Mouse (Mus musculus): ENCODE results near the gene 2300002M23Rik. TPM values are rescaled to one million over a fixed set of nuclear protein-coding genes. Genes with fewer than 3 reads are reported as not detected.

2300002M23Rik gene
- polyA plus RNA-seq, 1 experiment from 2014 or later = not detected

- DNase-seq = no peak
- WGBS (ENCODE audit: insufficient replicate concordance) = 50% methylated on average over 6 of the region's 6 CpGs
- H3K4me3 ChIP-seq (replicated peaks) = no peak overlapping the region
- no peak overlapping the region for H3K4me2 ChIP-seq
- H3K4me1 ChIP-seq (replicated peaks) = no peaks in the 10 kb centered on the region
- no peaks in the 10 kb centered on the region for H3K9me3 ChIP-seq (replicated peaks)
- H3K36me3 ChIP-seq = no peaks in the 10 kb centered on the region
- no peak for ATAC-seq (ENCODE audit: low read depth)
- no peaks in the 10 kb centered on the region for H3K27me3 ChIP-seq
- H3K9ac ChIP-seq = no peak overlapping the region
- H3K27ac ChIP-seq = no peak overlapping the region
Measured at GRCm38 (mm10) chr17:35544001-35544400, 23.2 kb upstream of the 2300002M23Rik start.

DNA sequence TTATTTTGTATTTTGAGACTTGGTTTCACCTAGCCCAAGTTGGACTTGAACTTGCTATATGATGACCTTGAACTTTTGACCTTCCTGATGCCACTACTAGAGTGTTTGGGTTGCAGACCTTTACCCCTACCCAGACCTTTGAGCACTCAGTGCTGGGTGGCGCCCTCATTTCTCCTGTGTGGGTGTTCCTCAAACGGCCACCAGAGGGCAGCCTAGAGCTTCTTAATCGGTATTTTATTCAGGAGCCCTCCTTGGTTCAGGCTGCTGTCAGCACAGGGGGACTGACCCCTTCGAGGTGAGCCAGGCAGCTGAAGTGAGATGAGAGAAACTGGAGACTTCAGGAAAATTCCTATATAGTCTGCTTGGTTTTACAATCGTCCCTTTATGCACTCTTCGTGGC lies 22.6 kb upstream of the 2300002M23Rik start:
- H3K4me2 ChIP-seq = no peak overlapping the region
- 37% methylated on average over 6 of the region's 6 CpGs for WGBS (ENCODE audit: insufficient replicate concordance)
- ATAC-seq (ENCODE audit: low read depth) = no peak

GRCm38 (mm10) chr17:35547465-35547864 lies 19.8 kb upstream of the 2300002M23Rik start:
- Histone ChIP-seq H3K27ac (no peak overlapping the region), H3K4me3 (replicated peaks) (no peak overlapping the region), H3K9ac (no peak overlapping the region), H3K4me2 (no peak overlapping the region), H3K9me3 (replicated peaks) (no peaks in the 10 kb centered on the region), H3K27me3 (no peaks in the 10 kb centered on the region), H3K36me3 (no peaks in the 10 kb centered on the region), H3K4me1 (replicated peaks) (no peaks in the 10 kb centered on the region)
- WGBS (ENCODE audit: insufficient replicate concordance) = 51% methylated on average over 2 of the region's 2 CpGs
- no peak for DNase-seq
- ATAC-seq (ENCODE audit: low read depth) = no peak

More for the DNA sequence above, 22.6 kb upstream of the 2300002M23Rik start:
- Histone ChIP-seq H3K36me3 (no peaks in the 10 kb centered on the region), H3K27me3 (no peaks in the 10 kb centered on the region), H3K4me1 (replicated peaks) (no peaks in the 10 kb centered on the region), H3K27ac (no peak overlapping the region), H3K4me3 (replicated peaks) (no peak overlapping the region), H3K9me3 (replicated peaks) (no peaks in the 10 kb centered on the region), H3K9ac (no peak overlapping the region)
- DNase-seq = no peak

GRCm38 (mm10) chr17:35548636-35549035 lies 18.6 kb upstream of the 2300002M23Rik start:
- ATAC-seq (ENCODE audit: low read depth) = no peak
- Histone ChIP-seq H3K4me2 (no peak overlapping the region), H3K4me1 (replicated peaks) (no peaks in the 10 kb centered on the region), H3K27me3 (no peaks in the 10 kb centered on the region), H3K27ac (no peak overlapping the region), H3K9ac (no peak overlapping the region), H3K4me3 (replicated peaks) (no peak overlapping the region), H3K36me3 (no peaks in the 10 kb centered on the region), H3K9me3 (replicated peaks) (no peaks in the 10 kb centered on the region)
- DNase-seq = no peak
- WGBS (ENCODE audit: insufficient replicate concordance) = 23% methylated on average over 5 of the region's 5 CpGs

DNA sequence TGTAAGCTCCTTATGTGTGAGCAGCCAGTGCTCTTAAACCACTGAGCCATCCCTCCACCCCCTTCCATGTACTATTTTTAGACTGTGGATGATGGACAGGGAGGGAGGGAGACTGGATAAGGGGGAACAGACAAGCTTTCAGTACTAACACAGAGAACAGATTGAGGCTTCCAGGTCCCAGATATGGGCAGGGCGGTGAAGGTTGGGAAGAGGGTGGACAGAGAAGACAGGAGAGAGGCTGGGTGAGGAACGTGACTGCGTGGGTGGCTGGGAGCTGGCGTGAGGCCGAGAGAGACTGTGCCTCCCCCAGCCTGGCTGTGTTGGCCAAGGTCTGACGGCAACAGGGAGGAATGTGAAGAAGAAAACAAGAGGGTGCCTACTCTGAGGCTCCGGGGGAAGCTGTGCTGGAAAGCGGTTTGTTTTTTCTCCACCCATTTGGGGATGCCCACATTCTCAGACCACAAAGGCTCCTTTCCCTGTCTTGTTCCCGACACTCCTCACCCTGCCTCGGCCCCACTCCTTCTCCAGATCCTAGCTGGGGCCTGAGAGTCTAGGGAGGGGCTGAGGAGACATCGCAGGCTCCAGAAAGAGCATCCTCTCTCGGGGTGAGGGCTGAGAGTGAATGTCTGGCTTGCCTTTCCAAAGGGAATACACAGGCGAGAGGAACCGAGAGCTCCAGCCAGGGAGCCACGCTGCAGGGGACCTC lies 17.7 kb upstream of the 2300002M23Rik start:
- no peak overlapping the region for H3K4me2 ChIP-seq
- peak overlapping the region; percentile 10; the same call in 1 of the 2 replicates for H3K27ac ChIP-seq
- 40% methylated on average over 15 of the region's 15 CpGs for WGBS (ENCODE audit: insufficient replicate concordance)
- no peaks in the 10 kb centered on the region for H3K9me3 ChIP-seq (replicated peaks)
- H3K27me3 ChIP-seq = no peaks in the 10 kb centered on the region
- ATAC-seq (ENCODE audit: low read depth) = no peak
- no peak overlapping the region for H3K4me3 ChIP-seq (replicated peaks)
- no peaks in the 10 kb centered on the region for H3K36me3 ChIP-seq
- H3K9ac ChIP-seq = no peak overlapping the region
- DNase-seq = no peak
- no peaks in the 10 kb centered on the region for H3K4me1 ChIP-seq (replicated peaks)

DNA sequence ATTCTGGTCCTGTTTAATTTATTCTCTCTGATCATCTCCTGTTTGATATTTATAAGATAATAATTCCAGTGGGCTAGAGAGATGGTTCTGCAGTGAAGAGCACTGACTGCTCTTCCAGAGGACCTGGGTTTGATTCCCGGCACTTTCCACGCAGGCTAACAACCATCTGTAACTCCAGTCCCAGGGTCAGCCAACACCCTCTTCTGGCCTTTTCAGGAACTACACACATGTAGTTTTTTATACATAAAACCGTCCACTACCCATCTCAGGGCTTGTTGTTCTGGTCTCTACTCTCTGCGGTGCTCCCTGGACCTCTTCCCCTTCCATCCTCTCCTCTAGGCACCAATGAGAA lies 17.1 kb upstream of the 2300002M23Rik start:
- DNase-seq = no peak
- H3K9me3 ChIP-seq (replicated peaks) = no peaks in the 10 kb centered on the region
- no peak overlapping the region for H3K4me2 ChIP-seq
- H3K4me1 ChIP-seq (replicated peaks) = no peaks in the 10 kb centered on the region
- H3K27ac ChIP-seq = no peak overlapping the region
- no peak for ATAC-seq (ENCODE audit: low read depth)
- no peaks in the 10 kb centered on the region for H3K36me3 ChIP-seq
- H3K9ac ChIP-seq = no peak overlapping the region
- no peak overlapping the region for H3K4me3 ChIP-seq (replicated peaks)
- H3K27me3 ChIP-seq = no peaks in the 10 kb centered on the region
- 75% methylated on average over 4 of the region's 4 CpGs for WGBS (ENCODE audit: insufficient replicate concordance)

DNA sequence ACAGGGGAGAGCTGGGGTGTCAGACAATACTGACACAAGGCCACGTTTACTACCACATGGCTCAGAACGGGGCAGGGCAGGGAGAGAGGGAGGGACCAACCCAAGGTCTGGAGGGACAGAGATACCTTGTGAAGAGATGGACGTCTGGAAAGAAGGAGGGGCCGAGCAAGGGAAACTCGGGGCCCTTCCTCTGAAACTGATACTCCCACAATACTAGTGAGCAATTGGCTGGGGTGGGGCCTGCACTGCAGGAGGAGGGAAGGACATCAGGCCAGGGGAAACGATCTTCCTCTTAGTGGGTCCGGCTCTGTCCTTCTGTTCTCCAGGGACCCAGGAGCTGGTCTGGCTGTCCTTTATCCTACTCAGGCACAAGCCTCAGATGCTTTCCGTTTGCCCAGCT lies 16.4 kb upstream of the 2300002M23Rik start:
- no peak overlapping the region for H3K27ac ChIP-seq

GRCm38 (mm10) chr17:35551881-35552414 lies 15.3 kb upstream of the 2300002M23Rik start, which contains the start of gene Cdsn:
Gene Cdsn (plus strand): TSS chr17:35552128.
- Histone ChIP-seq H3K4me3 (replicated peaks) (no peak within 1 kb of the TSS), H3K27ac (no peak within 1 kb of the TSS), H3K9me3 (replicated peaks) (no peaks in the 10 kb centered on the region), H3K27me3 (no peaks in the 10 kb centered on the region), H3K4me1 (replicated peaks) (no peaks in the 10 kb centered on the region), H3K9ac (no peak within 1 kb of the TSS), H3K4me2 (no peak within 1 kb of the TSS), H3K36me3 (no peaks in the 10 kb centered on the region)
- DNase-seq (no peak), ATAC-seq (ENCODE audit: low read depth) (no peak)
- 71% methylated on average over 10 of the region's 10 CpGs for WGBS (ENCODE audit: insufficient replicate concordance)

More for the DNA sequence above, 16.4 kb upstream of the 2300002M23Rik start:
- Histone ChIP-seq H3K4me3 (replicated peaks) (no peak overlapping the region), H3K36me3 (no peaks in the 10 kb centered on the region), H3K9ac (no peak overlapping the region), H3K4me2 (no peak overlapping the region), H3K9me3 (replicated peaks) (no peaks in the 10 kb centered on the region), H3K4me1 (replicated peaks) (no peaks in the 10 kb centered on the region), H3K27me3 (no peaks in the 10 kb centered on the region)
- no peak for DNase-seq
- ATAC-seq (ENCODE audit: low read depth) = no peak
- 46% methylated on average over 8 of the region's 8 CpGs for WGBS (ENCODE audit: insufficient replicate concordance)

- whole genome bisulfite sequencing (ENCODE audit: insufficient replicate concordance) = 61% methylated on average over 5 of the region's 5 CpGs
- no peak for DNase-seq
- ATAC-seq (ENCODE audit: low read depth) = no peak
- Histone ChIP-seq H3K4me1 (replicated peaks) (no peaks in the 10 kb centered on the region), H3K9ac (no peak overlapping the region), H3K9me3 (replicated peaks) (no peaks in the 10 kb centered on the region), H3K27ac (no peak overlapping the region), H3K4me3 (replicated peaks) (no peak overlapping the region), H3K27me3 (no peaks in the 10 kb centered on the region), H3K4me2 (no peak overlapping the region), H3K36me3 (no peaks in the 10 kb centered on the region)
Measured at GRCm38 (mm10) chr17:35554321-35554720, 12.9 kb upstream of the 2300002M23Rik start.

GRCm38 (mm10) chr17:35554761-35555397 lies 12.4 kb upstream of the 2300002M23Rik start:
- H3K36me3 ChIP-seq = no peaks in the 10 kb centered on the region
- ATAC-seq (ENCODE audit: low read depth) (no peak), DNase-seq (no peak)
- H3K27me3 ChIP-seq = no peaks in the 10 kb centered on the region
- H3K9ac ChIP-seq = no peak overlapping the region
- H3K4me1 ChIP-seq (replicated peaks) = no peaks in the 10 kb centered on the region
- H3K27ac ChIP-seq = no peak overlapping the region
- H3K9me3 ChIP-seq (replicated peaks) = no peaks in the 10 kb centered on the region
- no peak overlapping the region for H3K4me3 ChIP-seq (replicated peaks)
- H3K4me2 ChIP-seq = no peak overlapping the region
- 71% methylated on average over 18 of the region's 18 CpGs for WGBS (ENCODE audit: insufficient replicate concordance)

- no peak overlapping the region for H3K27ac ChIP-seq
- H3K27me3 ChIP-seq = no peaks in the 10 kb centered on the region
- H3K36me3 ChIP-seq = no peaks in the 10 kb centered on the region
- 73% methylated on average over 13 of the region's 13 CpGs for WGBS (ENCODE audit: insufficient replicate concordance)
- no peak for ATAC-seq (ENCODE audit: low read depth)
- DNase-seq = no peak
- no peak overlapping the region for H3K4me2 ChIP-seq
- H3K9ac ChIP-seq = no peak overlapping the region
- H3K9me3 ChIP-seq (replicated peaks) = no peaks in the 10 kb centered on the region
- H3K4me1 ChIP-seq (replicated peaks) = no peaks in the 10 kb centered on the region
- no peak overlapping the region for H3K4me3 ChIP-seq (replicated peaks)
Measured at GRCm38 (mm10) chr17:35556186-35556765, 11.0 kb upstream of the 2300002M23Rik start.

All from liver, embryonic 13.5 days (tissue).